Mouse (Mus musculus) heart, adult 8-10 months (tissue): ENCODE measurements around the gene Lin37. TPM values are rescaled to one million over a fixed set of nuclear protein-coding genes. Genes with fewer than 3 reads are reported as not detected.
A peak's percentile ranks its signal among the peaks of the same experiment; 100 is the strongest.

Experiments
- DNase-seq: peaks from one replicate; pipeline ENCODE4 v3.0.0; 2022; ENCODE audit warnings: low spot score
- total RNA-seq, 4 experiments: library from RNA; stranded (reverse); gene quantifications; 2 replicates each; pipeline ENCODE4 v1.2.4; 2022

Gene Lin37
- total RNA-seq = 10 to 100 TPM; 13.5 to 21.0 (median 14.6) TPM

GRCm38 (mm10) chr7:30559443-30559954 lies at the start of gene Lin37:
Gene Lin37, minus strand, starts transcription at chr7:30559838.
- DNase-seq = peak; percentile 98

DNA sequence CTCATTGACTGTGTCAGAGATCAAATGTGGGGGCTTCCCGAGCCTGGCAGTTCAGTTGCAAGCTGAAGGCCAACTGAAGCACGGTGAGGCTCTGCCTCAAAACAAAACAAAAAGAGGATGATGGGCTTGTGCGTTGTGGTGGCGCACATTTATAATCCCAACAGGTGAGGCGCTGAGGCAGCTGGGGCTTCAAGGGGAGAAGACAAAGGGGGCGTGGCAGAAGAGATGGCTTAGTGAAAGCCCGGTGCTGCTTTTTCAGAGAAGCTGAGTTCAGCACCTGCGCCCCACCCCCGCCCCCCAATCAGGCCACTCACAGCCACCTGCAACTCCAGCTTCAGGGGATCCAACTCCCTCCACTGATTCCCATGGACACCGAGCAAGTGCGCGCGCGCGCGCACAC lies 48.8 kb upstream of the Lin37 start:
- DNase-seq = no peak

DNA sequence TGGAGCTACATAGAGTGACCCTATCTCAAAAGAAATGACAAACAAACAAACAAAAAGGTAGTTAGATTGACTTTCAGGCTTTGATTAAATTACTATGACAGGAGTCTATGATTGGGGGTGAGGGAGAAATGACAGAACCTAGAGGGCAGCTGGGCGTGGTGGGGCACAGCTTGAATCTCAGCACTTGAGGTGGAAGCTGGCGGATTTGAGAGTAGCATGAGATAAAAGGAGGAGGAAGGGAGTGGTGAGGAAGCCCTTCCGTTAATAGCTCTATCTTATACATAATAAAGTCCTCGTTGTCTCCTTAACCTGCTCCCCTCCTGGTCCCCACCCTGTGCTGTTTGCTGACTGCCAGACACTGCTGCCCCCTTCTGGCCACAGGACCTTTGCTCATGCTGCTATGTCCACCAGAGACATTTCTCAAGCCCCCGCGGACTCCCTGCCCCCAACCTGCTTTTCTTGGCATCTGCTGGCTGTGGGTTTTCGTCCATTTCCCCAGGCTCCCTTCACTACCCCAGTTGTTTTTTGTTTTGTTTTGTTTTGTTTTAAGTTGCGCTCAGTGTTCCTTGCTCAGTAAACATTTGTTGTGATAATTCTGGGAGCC lies 48.2 kb upstream of the Lin37 start:
- no peak for DNase-seq

DNA sequence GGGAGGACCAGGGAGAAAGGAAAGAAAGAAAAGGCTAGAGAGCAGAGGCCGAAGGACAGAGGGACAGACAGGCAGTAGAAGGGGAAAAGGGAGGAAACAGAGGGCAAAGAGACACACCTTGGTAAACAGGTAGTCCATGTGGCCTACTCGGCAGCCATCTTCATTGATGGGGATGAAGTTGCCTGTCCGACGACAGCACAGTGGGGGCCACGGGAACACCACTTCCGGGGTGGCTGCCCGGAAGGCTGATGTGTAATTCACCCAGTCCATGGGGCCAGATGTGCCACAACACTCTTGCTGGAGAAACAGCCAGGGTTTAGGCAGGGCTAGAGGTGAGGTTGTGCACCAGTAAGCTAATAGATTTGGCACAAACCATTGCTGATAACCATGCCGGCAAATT lies 45.3 kb upstream of the Lin37 start:
- no peak for DNase-seq

DNA sequence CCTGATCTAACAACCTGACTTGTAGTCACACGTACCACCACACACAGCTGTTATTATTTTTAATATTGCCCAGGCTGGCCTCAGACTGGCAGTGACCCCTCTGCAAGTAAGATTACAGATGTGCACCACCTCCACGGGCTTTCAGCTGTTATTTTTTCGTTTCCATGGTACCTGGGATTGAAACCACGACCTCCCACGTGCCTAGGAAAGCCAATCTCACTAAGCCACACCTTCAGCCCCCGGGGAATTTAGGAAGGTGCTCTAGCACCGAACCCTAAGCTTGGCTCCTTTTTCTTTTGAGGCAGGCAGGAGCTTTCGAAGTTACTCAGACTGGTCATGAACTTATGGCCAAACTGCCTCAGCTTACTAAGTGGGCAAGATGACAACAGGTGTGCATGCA lies 44.8 kb upstream of the Lin37 start:
- no peak for DNase-seq

GRCm38 (mm10) chr7:30602583-30602982 lies 42.9 kb upstream of the Lin37 start:
- no peak for DNase-seq

DNA sequence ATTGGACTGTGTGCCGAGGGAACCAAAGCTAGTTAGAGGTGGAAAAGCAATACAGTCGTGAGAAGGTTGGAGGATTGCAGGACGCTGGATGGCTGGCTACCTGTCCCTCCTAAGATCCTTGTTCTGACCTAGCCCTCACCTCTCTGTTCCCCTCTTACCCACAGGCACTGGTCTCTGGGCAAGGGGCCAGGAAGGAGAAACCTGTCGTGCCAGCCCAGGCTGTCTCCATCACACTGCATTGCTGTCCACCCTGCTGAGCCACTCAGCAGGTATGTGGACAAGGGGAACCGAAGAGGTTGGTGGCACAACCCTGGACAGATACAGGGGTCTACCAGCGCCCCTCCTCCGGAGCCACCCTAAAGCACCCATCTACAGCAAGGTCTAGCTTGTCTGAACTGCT lies 41.0 kb upstream of the Lin37 start:
- DNase-seq = no peak

DNA sequence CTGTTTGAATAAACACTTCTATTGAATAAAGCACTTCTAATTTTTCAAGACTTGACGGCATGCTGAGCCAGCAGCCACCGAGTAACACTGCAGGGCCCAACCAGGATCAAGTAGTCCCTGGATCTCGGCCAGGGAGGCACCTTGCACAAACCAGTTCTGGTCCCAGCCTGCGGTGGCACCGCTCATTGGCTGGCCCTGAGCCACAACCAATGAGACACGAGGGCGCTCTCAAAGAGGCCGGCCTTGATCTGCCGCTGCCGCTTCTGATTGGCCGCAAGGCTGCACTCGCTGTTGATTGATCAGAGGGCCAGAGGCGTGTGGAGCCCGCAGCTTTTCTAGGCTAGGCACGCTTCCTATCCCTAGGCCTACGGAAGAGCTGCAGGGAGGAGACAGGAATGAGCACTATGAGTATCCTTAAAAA lies 40.3 kb upstream of the Lin37 start:
- peak; percentile 67 for DNase-seq

- DNase-seq = no peak
These were observed 39.1 kb upstream of the Lin37 start, which contains the start of gene Zbtb32 for GRCm38 (mm10) chr7:30598786-30599185. Gene Zbtb32, minus strand, starts transcription at chr7:30598909.

- DNase-seq = no peak
These were observed 37.2 kb upstream of the Lin37 start for GRCm38 (mm10) chr7:30596811-30597210.

DNA sequence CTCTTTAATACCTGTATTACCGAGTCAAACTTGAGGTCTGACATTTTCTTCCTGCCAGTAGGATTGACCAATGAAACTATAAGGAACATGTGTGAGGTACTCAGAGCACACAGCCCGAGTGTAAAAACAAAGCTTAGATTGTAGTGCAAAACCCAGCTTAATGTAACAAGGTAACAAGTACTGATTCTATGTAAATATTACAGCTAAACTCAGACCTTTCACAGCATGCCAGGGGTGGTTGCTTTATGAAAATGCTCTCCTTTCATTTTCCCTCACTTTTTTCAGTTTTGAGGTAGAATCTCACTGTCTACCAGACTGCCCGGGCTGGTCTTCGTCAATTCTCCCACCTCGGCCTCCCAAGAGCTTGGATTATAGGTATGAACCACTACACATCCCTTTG lies 36.5 kb upstream of the Lin37 start:
- no peak for DNase-seq

- no peak for DNase-seq
These were observed 34.9 kb upstream of the Lin37 start for GRCm38 (mm10) chr7:30594510-30595024.

GRCm38 (mm10) chr7:30593579-30594509 lies 34.2 kb upstream of the Lin37 start:
- no peak for DNase-seq

DNA sequence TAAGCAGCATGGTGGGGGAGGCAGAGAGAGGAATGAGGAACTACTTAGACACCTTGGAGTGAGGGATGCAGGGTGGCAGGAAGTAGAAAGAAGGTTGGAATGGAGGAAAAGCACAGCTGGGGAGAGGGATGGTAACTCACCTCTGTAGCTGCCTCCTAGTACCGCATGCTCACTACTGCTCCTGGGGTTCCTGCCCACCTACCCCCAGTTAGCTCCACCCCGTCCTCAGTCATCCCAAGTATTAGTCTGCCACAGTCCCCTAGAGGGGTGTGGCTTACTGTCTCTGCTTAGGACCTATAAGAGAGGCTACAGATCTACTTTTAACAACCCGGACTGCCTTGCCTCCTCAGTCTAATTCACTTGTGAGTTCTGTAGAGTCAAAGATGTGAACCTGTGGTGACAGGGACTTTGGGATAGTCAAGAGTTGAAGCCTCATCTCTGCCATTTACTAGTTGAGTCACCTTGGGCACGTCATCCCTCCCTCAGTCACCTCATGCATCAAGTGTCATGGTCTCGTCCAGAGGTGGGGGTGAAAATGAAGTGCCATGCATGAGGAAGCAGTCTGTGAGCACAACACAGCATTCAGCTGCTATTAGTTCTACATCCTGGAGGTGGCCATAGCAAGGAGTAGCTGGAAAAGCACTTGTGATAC lies 33.3 kb upstream of the Lin37 start:
- no peak for DNase-seq

DNA sequence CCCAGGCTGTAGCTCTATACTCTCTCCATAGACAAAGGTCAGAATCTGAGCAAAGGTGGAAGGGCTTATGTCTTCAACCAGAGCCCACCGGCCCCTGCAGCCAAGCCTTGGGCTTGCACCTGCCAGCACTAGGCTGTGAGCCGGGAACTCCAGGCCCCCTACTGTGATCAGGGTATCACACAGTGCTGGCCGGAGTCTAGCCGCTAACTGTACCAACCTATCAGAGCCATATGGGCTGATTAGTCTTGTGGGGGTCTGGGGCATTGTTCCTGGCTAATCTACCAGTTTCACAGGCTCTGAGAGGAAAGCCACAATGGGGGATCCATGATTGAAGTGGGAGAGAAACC lies 31.9 kb upstream of the Lin37 start:
- no peak for DNase-seq

DNA sequence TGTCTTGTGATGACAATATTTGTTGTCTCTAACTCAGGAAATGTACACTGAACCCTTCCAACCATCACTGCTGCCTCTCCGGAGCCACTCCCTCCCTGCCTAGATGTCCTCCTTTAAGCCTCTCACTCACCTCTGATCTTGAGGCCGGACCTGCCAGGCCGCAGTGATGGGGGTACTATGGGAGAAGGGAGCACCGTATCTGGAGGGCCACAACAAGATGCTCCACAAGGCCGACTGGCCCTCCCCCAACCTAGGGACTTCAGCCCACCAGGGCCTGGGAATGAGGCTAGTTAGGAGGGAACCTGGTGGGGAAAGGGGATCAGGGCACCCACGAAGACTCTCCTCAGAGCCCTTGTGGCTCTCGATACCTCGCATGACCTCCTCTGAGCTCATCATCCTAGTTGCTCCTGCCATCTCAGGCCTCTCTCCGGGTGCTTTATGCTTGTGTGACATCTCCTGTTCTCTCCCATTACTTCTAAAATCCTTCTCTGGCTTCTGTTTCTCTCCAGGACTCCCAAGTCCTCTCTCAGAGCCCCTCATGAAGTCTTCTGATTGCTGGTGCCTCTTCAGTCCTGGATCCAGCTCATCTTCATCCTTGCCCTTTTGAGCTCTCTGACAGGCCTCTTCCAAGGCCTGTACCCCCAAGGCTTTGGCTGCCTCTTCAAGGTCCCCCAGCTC lies 31.4 kb upstream of the Lin37 start:
- DNase-seq = no peak

- peak; percentile 87 for DNase-seq
These were observed 30.0 kb upstream of the Lin37 start for GRCm38 (mm10) chr7:30589435-30590301.

DNA sequence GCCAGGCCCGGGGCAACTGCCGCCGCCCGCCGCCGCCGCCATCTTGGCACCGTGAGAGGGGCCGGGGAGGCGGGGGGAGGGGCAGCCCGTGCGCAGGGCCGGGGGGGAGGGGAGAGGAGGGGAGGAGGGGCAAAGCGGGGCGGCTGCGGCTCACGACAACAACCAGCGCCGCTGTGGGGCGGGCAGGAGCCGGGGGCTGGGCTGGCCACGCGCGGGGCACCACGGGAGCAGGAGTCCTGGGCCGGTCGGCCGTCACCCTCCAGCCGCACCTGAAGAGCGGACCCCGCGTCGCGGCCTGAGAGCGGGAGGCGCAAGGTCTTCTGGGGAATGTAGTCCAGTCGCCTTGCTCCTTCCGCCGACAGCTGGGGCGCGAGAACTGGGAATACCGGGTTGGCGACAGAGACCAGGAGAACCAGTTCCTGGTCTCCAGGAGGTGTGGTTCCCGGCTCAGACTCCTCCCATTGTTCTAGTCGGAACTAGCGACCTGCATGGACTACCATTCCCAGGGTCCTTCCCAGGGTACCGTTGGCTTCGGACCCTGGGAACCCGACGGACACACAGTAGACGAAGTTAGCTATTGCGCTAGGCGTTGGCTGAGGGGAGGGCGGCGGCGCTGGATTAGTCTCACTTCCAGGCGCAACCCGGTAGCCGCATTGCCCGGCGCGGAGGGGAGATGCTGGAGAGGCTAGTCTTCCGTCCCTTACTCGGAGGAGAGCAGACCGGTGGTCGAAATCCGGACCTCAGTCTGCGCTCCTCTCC lies 29.2 kb upstream of the Lin37 start, which contains the start of gene Kmt2b:
TSS of gene Kmt2b (minus strand) at position 51 of the 759 bp plus-strand sequence.
- peak; percentile 96 for DNase-seq

- no peak for DNase-seq
These were observed 28.4 kb upstream of the Lin37 start for GRCm38 (mm10) chr7:30587842-30588667.
